Mouse (Mus musculus) MEL (cell line): ENCODE results near the gene Zfp668. TPM values are rescaled to one million over a fixed set of nuclear protein-coding genes. Genes with fewer than 3 reads are reported as not detected.

Source experiments
- DNase-seq: peaks from one replicate; pipeline ENCODE4 v3.0.0; 2011; ENCODE audit warnings: low read depth, low spot score
- H3K27ac ChIP-seq: 2 replicates; pipeline ENCODE4 v1.5.1; 2012; ENCODE audit warnings: low read depth, mild to moderate bottlenecking, control low read depth, low read length, moderate library complexity; ENCODE audit not compliant: control insufficient read depth
- H3K27me3 ChIP-seq, 2 experiments: fragments of 150-350 bp in 1 of 2; sonication (generic) in 1 of 2; 2 replicates each; pipeline ENCODE4 v1.6.1; 2012; ENCODE audit warnings: low read length in 2 of 2, mild to moderate bottlenecking in 2 of 2, improper control_type of control experiment in 1 of 2, moderate library complexity in 1 of 2; ENCODE audit not compliant: insufficient read depth in 2 of 2, control insufficient read depth in 1 of 2
- H3K36me3 ChIP-seq, 2 experiments: 2 replicates each; pipeline ENCODE4 v1.6.1; 2012 to 2014; ENCODE audit warnings: low read length in 2 of 2, improper control_type of control experiment in 1 of 2, inconsistent platforms in 1 of 2, mild to moderate bottlenecking in 1 of 2; ENCODE audit not compliant: insufficient read depth in 2 of 2, control insufficient read depth in 1 of 2
- H3K4me1 ChIP-seq, 2 experiments: fragments of 150-350 bp in 1 of 2; sonication (generic) in 1 of 2; 2 replicates each; pipeline ENCODE4 v1.6.1; 2012; ENCODE audit warnings: low read length in 2 of 2, improper control_type of control experiment in 1 of 2, mild to moderate bottlenecking in 1 of 2; ENCODE audit not compliant: insufficient read depth in 2 of 2, control insufficient read depth in 1 of 2
- H3K4me3 ChIP-seq, 2 experiments: fragments of 150-350 bp in 1 of 2; sonication (generic) in 1 of 2; 2 replicates each; pipeline ENCODE4 v1.5.1; 2012; ENCODE audit warnings: low read depth in 2 of 2, low read length in 2 of 2, mild to moderate bottlenecking in 2 of 2, moderate library complexity in 2 of 2, control low read depth in 1 of 2, improper control_type of control experiment in 1 of 2; ENCODE audit not compliant: control insufficient read depth in 1 of 2, insufficient read depth in 1 of 2
- H3K79me2 ChIP-seq: 2 replicates; pipeline ENCODE4 v1.6.1; 2012; ENCODE audit warnings: mild to moderate bottlenecking, low read length, moderate library complexity; ENCODE audit not compliant: control insufficient read depth, poor library complexity, insufficient read depth
- H3K9ac ChIP-seq: 2 replicates; pipeline ENCODE4 v1.6.1; 2012; ENCODE audit warnings: low read depth, mild to moderate bottlenecking, control low read depth, low read length, moderate library complexity; ENCODE audit not compliant: control insufficient read depth, poor library complexity, severe bottlenecking
- H3K9me3 ChIP-seq: fragments of 150-350 bp; sonication (generic); replicated peaks from 2 replicates; pipeline ENCODE4 v1.6.1; 2012; ENCODE audit warnings: mild to moderate bottlenecking, low read length, improper control_type of control experiment, moderate library complexity; ENCODE audit not compliant: insufficient read depth
- CTCF ChIP-seq, 3 experiments: IDR thresholded peaks in 2 of 3; conservative IDR thresholded peaks in 1 of 3; 2 replicates each; pipeline ENCODE4 v1.5.1; 2011 to 2012; ENCODE audit warnings: low read length in 3 of 3, low read depth in 2 of 3, mild to moderate bottlenecking in 2 of 3, improper control_type of control experiment in 1 of 3, inconsistent platforms in 1 of 3, mixed read lengths in 1 of 3, moderate library complexity in 1 of 3; ENCODE audit not compliant: control insufficient read depth in 1 of 3, insufficient read depth in 1 of 3, poor library complexity in 1 of 3, severe bottlenecking in 1 of 3
- ELF1 ChIP-seq: IDR thresholded peaks from 2 replicates; pipeline ENCODE4 v1.6.1; 2014; ENCODE audit warnings: low read depth, mild to moderate bottlenecking, inconsistent platforms, low read length, improper control_type of control experiment, moderate library complexity
- GATA1 ChIP-seq: IDR thresholded peaks from 2 replicates; pipeline ENCODE4 v1.6.1; 2011; ENCODE audit warnings: low read depth, low read length, improper control_type of control experiment
- KAT2A ChIP-seq: conservative IDR thresholded peaks from 2 replicates; pipeline ENCODE4 v1.6.1; 2012; ENCODE audit warnings: low read depth, low read length, improper control_type of control experiment, inconsistent platforms
- MAFK ChIP-seq: IDR thresholded peaks from 2 replicates; pipeline ENCODE4 v1.6.1; 2011; ENCODE audit warnings: low read depth, mild to moderate bottlenecking, low read length, improper control_type of control experiment, borderline replicate concordance
- MAX ChIP-seq: IDR thresholded peaks from 2 replicates; pipeline ENCODE4 v1.6.1; 2011; ENCODE audit warnings: low read length, improper control_type of control experiment
- MAZ ChIP-seq: IDR thresholded peaks from 2 replicates; pipeline ENCODE4 v1.6.1; 2012; ENCODE audit warnings: low read depth, mild to moderate bottlenecking, inconsistent platforms, low read length, improper control_type of control experiment
- MEF2A ChIP-seq: IDR thresholded peaks from 2 replicates; pipeline ENCODE4 v1.6.1; 2014; ENCODE audit warnings: low read depth, mild to moderate bottlenecking, inconsistent platforms, low read length, improper control_type of control experiment; ENCODE audit not compliant: poor library complexity, insufficient replicate concordance, severe bottlenecking; ENCODE audit errors: extremely low read depth
- MYC ChIP-seq: IDR thresholded peaks from 2 replicates; pipeline ENCODE4 v1.6.1; 2011; ENCODE audit warnings: low read depth, mild to moderate bottlenecking, low read length, improper control_type of control experiment, moderate library complexity
- NRF1 ChIP-seq: IDR thresholded peaks from 2 replicates; pipeline ENCODE4 v1.6.1; 2014; ENCODE audit warnings: low read depth, mild to moderate bottlenecking, inconsistent platforms, low read length, improper control_type of control experiment, moderate library complexity; ENCODE audit not compliant: poor library complexity, insufficient read depth, severe bottlenecking
- POLR2A ChIP-seq, 2 experiments: IDR thresholded peaks; 2 replicates each; pipeline ENCODE4 v1.6.1; 2011 to 2012; ENCODE audit warnings: low read length in 2 of 2, mild to moderate bottlenecking in 2 of 2, control low read depth in 1 of 2, improper control_type of control experiment in 1 of 2, low read depth in 1 of 2, moderate library complexity in 1 of 2; ENCODE audit not compliant: control insufficient read depth in 1 of 2, insufficient read depth in 1 of 2, poor library complexity in 1 of 2
- POLR2AphosphoS2 ChIP-seq: IDR thresholded peaks from 2 replicates; pipeline ENCODE4 v1.6.1; 2011; ENCODE audit warnings: low read length, improper control_type of control experiment
- RAD21 ChIP-seq: IDR thresholded peaks from 2 replicates; pipeline ENCODE4 v1.6.1; 2011; ENCODE audit warnings: mild to moderate bottlenecking, low read depth, low read length, improper control_type of control experiment
- TAL1 ChIP-seq: IDR thresholded peaks from 2 replicates; pipeline ENCODE4 v1.6.1; 2012; ENCODE audit warnings: mild to moderate bottlenecking, inconsistent platforms, low read length, moderate library complexity, mixed read lengths
- TBP ChIP-seq: IDR thresholded peaks from 2 replicates; pipeline ENCODE4 v1.8.0; 2011; ENCODE audit warnings: low read depth, low read length, improper control_type of control experiment
- USF2 ChIP-seq, 2 experiments: IDR thresholded peaks; 2 replicates each; pipeline ENCODE4 v1.6.1; 2011 to 2012; ENCODE audit warnings: improper control_type of control experiment in 2 of 2, low read length in 2 of 2, borderline replicate concordance in 1 of 2, inconsistent platforms in 1 of 2, low read depth in 1 of 2, mild to moderate bottlenecking in 1 of 2; ENCODE audit not compliant: insufficient read depth in 1 of 2
- ZC3H11A ChIP-seq: IDR thresholded peaks from 2 replicates; pipeline ENCODE4 v1.6.1; 2012; ENCODE audit warnings: low read depth, mild to moderate bottlenecking, inconsistent platforms, low read length, improper control_type of control experiment
- ZKSCAN1 ChIP-seq: IDR thresholded peaks from 2 replicates; pipeline ENCODE4 v1.6.1; 2012; ENCODE audit warnings: low read depth, mild to moderate bottlenecking, inconsistent platforms, low read length, improper control_type of control experiment, moderate library complexity
- ZNF384 ChIP-seq: IDR thresholded peaks from 2 replicates; pipeline ENCODE4 v1.6.1; 2012; ENCODE audit warnings: low read depth, mild to moderate bottlenecking, inconsistent platforms, low read length, improper control_type of control experiment
- polyA plus RNA-seq, 2 experiments: library from polyadenylated mRNA; stranded (reverse) in 1 of 2; unstranded in 1 of 2; fragments of >175 nt in 1 of 2; fragments of >200 nt in 1 of 2; gene quantifications; 2 replicates each; pipeline versions ENCODE4 v1.2.1 to v1.2.4; 2012; ENCODE audit warnings: low replicate concordance in 2 of 2, low read depth in 1 of 2; ENCODE audit not compliant: insufficient read length in 2 of 2, insufficient read depth in 1 of 2, missing spikeins in 1 of 2
- total RNA-seq: library from RNA; depleted of rRNA; stranded (reverse); fragments of 300-350 nt; gene quantifications from 2 replicates; pipeline ENCODE4 v1.2.3, GENCODE M21; 2012

Gene Zfp668
- total and polyA plus RNA-seq, 3 experiments = 9.1 to 15.6 TPM; not detected in 1

DNA sequence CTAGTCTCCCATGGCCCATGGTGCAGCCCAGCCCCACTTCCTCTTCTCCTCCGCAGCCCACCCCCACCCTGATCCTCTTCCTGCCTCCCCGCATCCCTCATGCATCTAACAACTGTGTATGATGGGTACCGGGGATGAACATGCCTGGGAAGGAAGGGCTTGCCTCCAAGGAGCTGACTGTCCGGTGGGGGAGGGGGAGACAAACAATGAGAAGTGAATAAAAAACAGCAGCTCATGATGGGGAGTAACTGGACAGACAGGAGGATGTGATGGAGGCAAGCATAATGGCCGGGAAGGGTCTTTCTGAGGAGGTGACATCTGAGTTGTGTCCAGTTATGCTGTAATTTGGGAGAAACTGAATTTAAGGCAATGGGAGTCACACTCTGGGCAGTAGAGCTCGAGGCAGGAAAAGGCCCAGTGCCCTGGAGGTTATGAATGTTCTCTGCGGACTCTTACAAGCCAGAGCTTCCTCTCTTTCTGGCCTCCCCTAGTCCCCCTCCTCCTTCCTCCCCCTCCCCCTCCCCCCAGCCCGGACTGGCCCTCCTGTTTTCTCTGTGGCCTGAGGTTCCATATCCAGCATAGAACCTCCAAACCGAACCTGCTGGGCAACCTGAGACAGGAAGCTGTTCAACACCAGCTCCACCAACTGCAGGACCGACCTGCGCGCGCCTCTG is 55.7 kb downstream of the Zfp668 start:
- Histone ChIP-seq H3K36me3 (no peaks in the 10 kb centered on the region), H3K9me3 (no peaks in the 10 kb centered on the region), H3K79me2 (no peaks in the 10 kb centered on the region), H3K4me3 (no peak overlapping the region), H3K4me1 (no peaks in the 10 kb centered on the region), H3K27ac (no peak overlapping the region), H3K9ac (no peak overlapping the region), H3K27me3 (no peaks in the 10 kb centered on the region)
- TF ChIP-seq POLR2AphosphoS2 (no peak), KAT2A (no peak), TAL1 (no peak), TBP (no peak), RAD21 (no peak), CTCF (IDR thresholded peaks at IDR 0.05 in 2 of 3, conservative IDR thresholded peaks at IDR 0.05 in 1 of 3; ENCODE audit: control insufficient read depth in 1 of 3, insufficient read depth in 1 of 3, low read depth in 2 of 3, low read length in 3 of 3, poor library complexity in 1 of 3, severe bottlenecking in 1 of 3) (no peak), ZNF384 (no peak), MAX (no peak), ELF1 (no peak), USF2 (IDR thresholded peaks at IDR 0.05; ENCODE audit: borderline replicate concordance in 1 of 2, insufficient read depth in 1 of 2, low read depth in 1 of 2, low read length in 2 of 2) (no peak), ZKSCAN1 (no peak), MAZ (no peak), GATA1 (no peak), MAFK (no peak)
- no peak for DNase-seq

DNA sequence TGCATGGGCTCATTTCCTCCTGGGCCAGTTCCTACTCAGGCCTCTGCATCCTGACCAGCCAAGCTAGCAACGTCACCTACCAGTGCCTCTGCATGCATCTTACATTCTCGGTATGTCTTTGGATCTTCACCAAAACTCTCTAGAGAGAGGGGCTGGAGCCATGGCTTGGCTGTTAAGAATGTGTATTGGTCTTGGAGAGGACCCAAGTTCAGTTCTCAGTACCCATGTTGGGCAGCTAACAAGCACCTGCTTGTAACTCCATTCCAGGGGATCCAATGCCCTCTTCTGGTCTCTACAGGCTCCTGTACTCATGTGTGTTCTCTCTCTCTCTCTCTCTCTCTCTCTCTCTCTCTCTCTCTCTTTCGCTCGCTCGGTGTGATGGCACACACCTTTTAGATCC is 58.9 kb downstream of the Zfp668 start:
- no peaks in the 10 kb centered on the region for H3K79me2 ChIP-seq

DNA sequence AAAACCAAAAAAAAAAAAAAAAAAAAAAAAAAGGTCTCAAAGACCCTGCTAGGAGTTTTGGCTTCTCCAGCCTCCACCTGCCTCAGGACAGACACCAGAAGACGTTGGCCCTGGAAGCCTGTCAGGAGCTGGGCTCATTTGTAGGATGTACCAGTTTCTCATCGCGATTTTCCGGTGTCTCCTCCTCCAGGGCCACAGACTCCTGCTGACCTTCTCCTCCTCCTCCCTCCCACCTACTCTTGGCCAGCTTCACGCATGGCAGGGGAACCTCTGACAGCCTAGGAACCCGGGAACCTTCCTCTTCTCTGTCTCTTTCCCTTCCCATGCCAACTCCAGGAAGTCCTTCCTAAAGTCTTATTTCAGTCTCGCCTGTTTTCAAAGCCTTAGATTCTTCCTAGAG is 59.6 kb downstream of the Zfp668 start:
- Histone ChIP-seq H3K79me2 (no peaks in the 10 kb centered on the region), H3K27ac (no peak overlapping the region), H3K27me3 (no peaks in the 10 kb centered on the region), H3K9me3 (no peaks in the 10 kb centered on the region), H3K9ac (no peak overlapping the region), H3K4me3 (no peak overlapping the region), H3K36me3 (no peaks in the 10 kb centered on the region), H3K4me1 (no peaks in the 10 kb centered on the region)
- DNase-seq = no peak
- TF ChIP-seq MEF2A (no peak), TBP (no peak), POLR2A (IDR thresholded peaks at IDR 0.05; ENCODE audit: control insufficient read depth in 1 of 2, insufficient read depth in 1 of 2, low read depth in 1 of 2, low read length in 2 of 2, poor library complexity in 1 of 2) (no peak), TAL1 (no peak), NRF1 (no peak)

More for the DNA sequence above, 58.9 kb downstream of the Zfp668 start:
- Histone ChIP-seq H3K27me3 (no peaks in the 10 kb centered on the region), H3K4me3 (no peak overlapping the region), H3K9ac (no peak overlapping the region), H3K9me3 (no peaks in the 10 kb centered on the region), H3K4me1 (no peaks in the 10 kb centered on the region), H3K27ac (no peak overlapping the region), H3K36me3 (no peaks in the 10 kb centered on the region)
- no peak for TF ChIP-seq ZC3H11A
- TF ChIP-seq TBP = no peak
- no peak for TF ChIP-seq MYC
- no peak for DNase-seq
